Mouse (Mus musculus) myocyte (in vitro differentiated cells): Measurements from ENCODE around the gene Rab17.

Source experiments
- CEBPB ChIP-seq: IDR thresholded peaks from 2 replicates; pipeline ENCODE4 v1.6.1; 2011; ENCODE audit warnings: mild to moderate bottlenecking, moderate library complexity; ENCODE audit not compliant: poor library complexity, insufficient read depth, severe bottlenecking
- MAX ChIP-seq: IDR thresholded peaks from one replicate; pipeline ENCODE4 v1.6.1; 2011; ENCODE audit warnings: low read depth, mild to moderate bottlenecking, control low read depth
- MYOD1 ChIP-seq, 3 experiments: IDR thresholded peaks; one replicate each; pipeline ENCODE4 v1.6.1; 2011; ENCODE audit warnings: control low read depth in 2 of 3, low read depth in 2 of 3, mild to moderate bottlenecking in 2 of 3, moderate library complexity in 1 of 3; ENCODE audit not compliant: insufficient read length in 2 of 3, control insufficient read depth in 1 of 3
- MYOG ChIP-seq, 3 experiments: IDR thresholded peaks; one replicate each; pipeline ENCODE4 v1.6.1; 2011; ENCODE audit warnings: control low read depth in 2 of 3, low read depth in 2 of 3, mild to moderate bottlenecking in 2 of 3; ENCODE audit not compliant: insufficient read length in 2 of 3, control insufficient read depth in 1 of 3, insufficient read depth in 1 of 3
- POLR2A ChIP-seq: IDR thresholded peaks from one replicate; pipeline ENCODE4 v1.6.1; 2011; ENCODE audit warnings: low read depth, mild to moderate bottlenecking, control low read depth, moderate library complexity; ENCODE audit not compliant: insufficient read length
- POLR2AphosphoS2 ChIP-seq: IDR thresholded peaks from one replicate; pipeline ENCODE4 v1.6.1; 2011; ENCODE audit warnings: low read depth, control low read depth; ENCODE audit not compliant: insufficient read length
- SRF ChIP-seq: IDR thresholded peaks from one replicate; pipeline ENCODE4 v1.6.1; 2011; ENCODE audit warnings: low read depth; ENCODE audit not compliant: control insufficient read depth, insufficient read length
- TCF12 ChIP-seq: IDR thresholded peaks from one replicate; pipeline ENCODE4 v1.6.1; 2011; ENCODE audit warnings: mild to moderate bottlenecking, control low read depth; ENCODE audit not compliant: poor library complexity, insufficient read depth, severe bottlenecking
- USF1 ChIP-seq: IDR thresholded peaks from one replicate; pipeline ENCODE4 v1.6.1; 2011; ENCODE audit warnings: low read depth, mild to moderate bottlenecking, control low read depth, moderate library complexity

DNA sequence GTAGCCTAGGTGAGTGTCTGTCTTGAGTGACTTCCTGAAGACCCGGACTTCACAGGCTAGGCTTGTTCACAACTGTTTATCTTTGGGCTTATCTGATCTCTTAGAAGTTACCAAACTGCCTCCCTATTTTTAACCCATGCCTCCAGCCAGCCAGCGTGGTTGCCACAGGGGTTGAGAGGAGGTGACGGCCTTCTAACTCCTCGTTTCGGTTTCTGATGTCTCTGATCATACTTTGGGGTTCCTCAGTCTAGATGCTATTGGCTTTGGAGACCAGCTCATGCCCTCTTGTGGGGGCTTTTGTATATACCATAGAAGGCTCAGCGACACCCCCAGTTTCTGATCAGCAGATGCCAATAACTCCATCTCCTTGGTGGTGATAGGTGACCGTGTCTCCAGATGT is 40.8 kb upstream of the Rab17 start:
- TF ChIP-seq POLR2A (no peak), CEBPB (no peak), MAX (no peak), POLR2AphosphoS2 (no peak), TCF12 (no peak), MYOG (IDR thresholded peaks at IDR 0.05; ENCODE audit: control insufficient read depth in 1 of 3, insufficient read depth in 1 of 3, insufficient read length in 2 of 3, low read depth in 2 of 3) (no peak), USF1 (no peak), SRF (no peak), MYOD1 (IDR thresholded peaks at IDR 0.05; ENCODE audit: control insufficient read depth in 1 of 3, insufficient read length in 2 of 3, low read depth in 2 of 3) (no peak)
